Mouse (Mus musculus) spleen, adult 18-20 months (tissue): ENCODE data around the gene Gprc5b.

Experiments
- DNase-seq, 2 experiments: peaks; one replicate each; pipeline ENCODE4 v3.0.0; 2022; ENCODE audit warnings: mixed read lengths in 2 of 2

Gene Gprc5b

GRCm38 (mm10) chr7:118948677-118949282 is 46.2 kb downstream of the Gprc5b start:
- DNase-seq = no peak

DNA sequence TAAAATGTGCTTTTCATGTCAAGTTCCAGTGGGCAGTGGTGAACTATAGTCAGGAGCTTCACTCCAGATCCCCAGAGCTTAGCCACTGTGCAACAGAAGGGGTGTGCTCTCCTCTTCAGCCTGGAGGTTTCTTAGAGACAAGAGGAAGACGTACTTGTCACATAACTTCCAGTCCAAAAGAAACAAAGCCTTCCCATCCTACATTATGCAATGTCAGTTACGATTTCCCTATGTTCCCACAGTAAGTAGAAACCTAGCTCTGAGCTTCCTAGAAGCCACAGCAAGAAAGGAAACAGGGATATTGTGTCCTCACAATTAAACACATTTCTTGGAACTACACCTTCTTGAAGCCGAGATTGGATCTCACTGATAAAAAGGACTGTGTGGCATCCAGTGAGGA is 47.8 kb downstream of the Gprc5b start:
- no peak for DNase-seq

DNA sequence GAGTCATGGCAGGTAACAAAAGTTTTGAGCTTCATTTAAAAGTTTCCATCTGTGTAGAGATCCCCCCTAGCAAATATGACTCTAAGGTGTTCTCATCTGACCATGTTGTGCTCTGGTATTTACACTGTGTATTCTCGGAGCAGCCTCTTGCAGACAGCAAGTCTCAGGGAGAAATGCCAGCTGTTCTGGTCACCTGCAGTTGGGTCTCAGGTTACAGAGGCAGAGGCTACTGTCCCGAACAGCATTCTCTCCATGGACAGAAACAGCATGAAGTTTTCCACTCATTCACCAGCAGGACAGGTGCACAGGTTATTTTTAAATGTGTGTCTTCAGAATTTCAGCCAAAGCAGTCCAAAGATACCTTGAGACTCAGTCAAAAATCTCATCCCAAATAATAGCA is 50.1 kb downstream of the Gprc5b start:
- no peak for DNase-seq

GRCm38 (mm10) chr7:118943170-118943569 is 51.8 kb downstream of the Gprc5b start:
- DNase-seq = no peak

DNA sequence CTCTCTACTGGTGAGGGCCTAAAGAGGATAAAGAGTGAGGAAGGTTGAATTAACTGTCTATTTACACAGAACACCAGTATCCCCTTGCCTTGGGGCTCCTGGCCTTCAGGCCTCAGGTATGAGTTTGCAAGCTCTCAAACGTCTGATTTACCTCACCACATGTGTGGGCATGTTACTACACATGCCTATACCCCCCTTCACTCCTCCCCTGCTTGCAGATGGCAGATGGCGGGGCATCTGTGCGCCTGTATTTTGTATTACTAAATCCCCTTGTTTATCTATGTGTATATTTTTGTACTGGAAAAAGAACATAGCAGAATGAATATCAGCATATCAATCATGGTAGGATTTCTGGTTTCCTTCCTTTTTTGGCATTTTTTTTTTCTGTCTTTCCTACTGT is 52.7 kb downstream of the Gprc5b start:
- no peak for DNase-seq

- no peak for DNase-seq
Observed at GRCm38 (mm10) chr7:118937469-118938387, 57.3 kb downstream of the Gprc5b start.

- no peak for DNase-seq
Observed at GRCm38 (mm10) chr7:118936844-118937243, 58.2 kb downstream of the Gprc5b start.

DNA sequence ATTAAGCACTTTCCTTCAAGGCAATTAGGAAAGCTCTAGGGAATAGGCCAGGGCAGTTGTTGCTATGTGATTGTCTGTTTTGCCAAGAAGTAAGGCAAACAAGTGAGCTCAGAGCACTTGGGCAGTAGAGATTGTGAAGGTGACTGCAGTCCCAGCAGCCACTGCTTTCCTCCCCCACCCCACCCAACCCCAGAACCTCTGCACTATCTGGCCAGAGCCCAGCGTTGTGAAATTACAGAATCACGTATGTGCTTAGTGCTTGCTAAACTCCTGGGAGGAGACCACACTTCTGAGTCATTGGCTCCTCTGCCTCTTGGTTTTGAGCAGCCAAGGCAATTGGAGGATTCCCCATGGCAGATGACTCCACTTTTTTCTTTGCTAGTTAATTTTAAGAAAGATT is 59.7 kb downstream of the Gprc5b start:
- DNase-seq = no peak

DNA sequence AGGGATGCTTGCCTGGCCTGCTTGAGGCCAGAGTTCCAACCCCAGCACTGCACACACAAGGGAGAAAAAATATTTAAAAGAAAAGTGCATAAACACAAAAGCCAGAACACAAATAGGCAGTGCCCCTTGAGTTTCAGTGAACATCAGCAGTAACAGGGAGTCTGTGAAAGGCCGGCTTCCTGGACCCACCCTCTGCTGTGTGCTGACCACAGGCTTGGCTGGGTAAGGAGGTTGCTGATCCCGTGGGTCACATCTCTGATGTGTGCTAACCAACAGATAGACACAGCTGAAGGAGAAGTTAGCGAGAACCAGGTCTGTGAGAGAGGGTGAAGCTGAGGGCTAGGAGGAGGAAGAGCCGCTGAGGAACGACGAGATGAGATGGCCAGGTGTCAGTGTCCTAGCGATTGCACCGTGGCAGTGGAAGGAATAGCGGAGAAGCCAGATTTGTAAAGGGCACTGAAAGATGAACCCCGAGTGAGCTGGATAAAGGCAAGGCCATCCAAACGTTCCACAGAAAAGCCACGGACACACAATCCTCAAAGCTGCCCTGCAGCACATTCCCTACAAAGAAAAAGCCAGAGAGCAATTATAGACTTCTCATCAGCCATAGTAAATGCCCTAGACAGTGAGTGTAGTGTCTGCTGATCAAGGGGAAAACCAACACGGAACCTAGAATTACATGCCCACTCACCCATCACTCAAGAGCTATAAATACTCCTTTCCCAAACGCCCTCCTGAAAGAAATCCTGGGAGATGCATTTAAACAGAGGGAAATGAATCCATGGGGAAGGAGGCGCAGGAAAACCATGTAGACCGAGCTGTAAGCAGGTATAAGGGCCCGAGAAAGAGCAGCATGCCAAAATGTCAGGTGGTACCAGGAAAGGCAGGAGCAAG is 63.3 kb downstream of the Gprc5b start:
- DNase-seq = no peak

DNA sequence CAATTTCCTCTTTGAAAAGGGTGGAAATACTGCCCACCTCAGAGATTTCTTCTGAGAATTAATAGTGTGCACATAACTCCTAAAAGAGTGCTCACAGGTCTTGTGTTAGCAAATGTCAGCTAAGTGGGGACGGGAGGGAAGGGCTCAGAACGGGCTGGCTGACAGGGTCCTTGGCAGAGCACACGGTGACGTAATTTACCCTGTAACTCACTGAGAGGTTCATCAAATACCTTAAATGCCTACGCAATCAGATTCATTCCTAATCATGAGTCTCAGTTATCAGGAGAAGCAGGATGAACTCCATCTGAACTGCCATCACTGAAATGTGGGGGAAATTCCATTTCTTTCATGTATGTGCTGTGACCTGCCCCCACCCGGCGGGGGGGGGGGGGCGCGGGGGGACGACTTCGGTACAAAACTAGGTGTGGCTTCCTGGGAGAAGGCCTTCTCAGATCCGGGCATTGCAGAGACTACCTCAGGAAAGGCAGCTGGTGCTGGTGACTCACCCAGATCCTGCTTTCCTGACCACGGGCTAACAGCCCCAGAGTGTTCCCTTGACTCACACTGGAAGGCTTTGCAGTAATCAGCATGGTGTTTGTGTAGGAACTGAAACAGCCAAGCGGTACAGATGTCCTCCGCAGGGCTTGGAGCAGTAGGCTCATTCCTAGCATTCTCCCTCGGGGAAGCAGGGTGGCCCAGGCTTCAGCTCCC is 65.3 kb downstream of the Gprc5b start:
- no peak for DNase-seq

- no peak for DNase-seq
Observed at GRCm38 (mm10) chr7:118928916-118929315, 66.1 kb downstream of the Gprc5b start.

GRCm38 (mm10) chr7:118928316-118928715 is 66.7 kb downstream of the Gprc5b start:
- no peak for DNase-seq

DNA sequence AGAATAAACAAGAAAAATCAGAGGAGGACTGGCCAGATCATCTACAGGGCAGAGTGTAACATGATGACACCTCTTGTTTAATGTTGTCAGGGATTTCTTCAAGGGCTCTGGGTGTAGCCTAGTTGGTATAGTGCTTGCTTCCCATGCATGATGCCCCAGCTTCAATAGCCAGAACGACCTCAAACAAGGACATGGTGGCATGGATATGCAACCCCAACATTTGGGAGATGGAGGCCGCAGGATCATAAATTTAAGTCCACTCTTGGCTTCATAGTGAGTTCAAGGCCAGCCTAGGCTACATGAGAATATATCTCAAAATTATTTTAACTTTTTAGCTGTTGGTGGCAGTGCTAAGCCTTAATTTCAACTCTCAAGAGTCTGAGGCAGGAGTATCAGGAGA is 67.7 kb downstream of the Gprc5b start:
- no peak for DNase-seq

GRCm38 (mm10) chr7:118926516-118927260 is 68.3 kb downstream of the Gprc5b start:
- no peak for DNase-seq

GRCm38 (mm10) chr7:118925547-118925946 is 69.5 kb downstream of the Gprc5b start:
- no peak for DNase-seq

GRCm38 (mm10) chr7:118922441-118923202 is 72.4 kb downstream of the Gprc5b start:
- peak in 1 of 2 experiments; percentile 36 for DNase-seq
